Mouse (Mus musculus) urinary bladder, postnatal 14 days (tissue): ENCODE measurements around the gene Urb2.
A peak's percentile ranks its signal among the peaks of the same experiment; 100 is the strongest.

Experiments
- DNase-seq: peaks from one replicate; pipeline ENCODE4 v3.0.0; 2021; ENCODE audit warnings: low spot score

Urb2 gene

GRCm38 (mm10) chr8:124077998-124078397, 56.7 kb downstream of the Urb2 start:
- DNase-seq: peak; percentile 43

DNA sequence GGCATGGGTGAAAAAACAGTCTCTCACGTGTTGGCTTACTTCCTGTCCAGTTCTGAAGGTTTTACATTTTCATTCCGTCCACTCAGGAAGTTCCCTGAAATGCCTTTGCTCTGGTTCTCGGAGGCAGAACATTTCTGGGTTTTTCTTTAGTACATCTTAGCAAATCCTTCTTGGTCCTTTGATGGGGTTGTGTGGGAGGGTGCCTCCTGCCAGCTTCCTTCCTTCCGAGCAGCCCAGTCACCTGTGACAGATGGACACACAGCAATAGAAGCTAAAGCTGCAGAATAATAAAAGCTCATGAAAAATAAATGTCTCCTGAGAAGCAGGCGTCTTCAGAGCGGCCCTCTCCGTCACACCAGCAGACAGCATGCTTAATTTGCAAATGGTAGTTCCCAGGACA, 57.7 kb downstream of the Urb2 start:
- no peak for DNase-seq

DNA sequence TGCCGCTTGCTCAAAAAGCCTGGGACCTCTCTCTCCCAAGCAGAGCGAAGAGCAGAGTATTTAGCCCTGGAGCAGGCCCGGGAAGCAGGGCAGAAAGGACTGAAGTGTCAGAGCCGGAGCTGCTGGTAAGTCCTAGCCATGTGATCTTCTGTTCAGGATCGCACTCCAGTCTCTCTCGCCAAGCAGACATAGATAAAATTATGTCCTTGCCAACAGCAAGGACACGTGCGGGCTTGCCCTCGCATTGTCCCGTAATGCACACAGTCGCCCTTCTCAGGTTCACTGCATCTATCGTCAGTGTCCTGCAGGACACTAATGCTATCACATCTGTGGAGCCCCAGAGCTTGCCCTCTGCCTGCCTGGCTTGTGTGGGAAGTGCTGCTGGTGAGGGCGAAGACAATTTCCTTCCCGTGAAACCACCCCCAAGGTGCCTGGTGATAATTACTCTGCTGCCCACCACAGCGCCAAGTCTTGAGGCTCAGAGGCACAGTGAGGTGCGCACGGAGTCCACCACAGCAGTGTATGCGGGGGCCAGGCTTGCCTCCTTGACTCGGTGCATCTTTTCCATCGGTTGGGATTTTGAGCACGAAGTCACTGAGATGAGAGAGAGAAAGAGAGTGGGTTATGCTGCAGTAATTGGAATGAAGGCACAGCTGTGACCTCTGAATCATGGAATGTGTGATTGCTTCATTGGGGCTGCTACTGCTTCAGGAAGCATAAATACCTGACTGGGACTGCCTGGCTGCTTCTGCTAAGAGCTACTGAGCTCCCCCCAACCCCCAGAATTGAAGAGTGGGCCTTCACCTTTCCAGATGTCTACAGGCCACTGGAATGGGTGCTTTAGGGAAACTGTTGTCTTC, 59.4 kb downstream of the Urb2 start:
- DNase-seq: no peak

- no peak for DNase-seq
Measured at GRCm38 (mm10) chr8:124082616-124083015, 61.3 kb downstream of the Urb2 start.

DNA sequence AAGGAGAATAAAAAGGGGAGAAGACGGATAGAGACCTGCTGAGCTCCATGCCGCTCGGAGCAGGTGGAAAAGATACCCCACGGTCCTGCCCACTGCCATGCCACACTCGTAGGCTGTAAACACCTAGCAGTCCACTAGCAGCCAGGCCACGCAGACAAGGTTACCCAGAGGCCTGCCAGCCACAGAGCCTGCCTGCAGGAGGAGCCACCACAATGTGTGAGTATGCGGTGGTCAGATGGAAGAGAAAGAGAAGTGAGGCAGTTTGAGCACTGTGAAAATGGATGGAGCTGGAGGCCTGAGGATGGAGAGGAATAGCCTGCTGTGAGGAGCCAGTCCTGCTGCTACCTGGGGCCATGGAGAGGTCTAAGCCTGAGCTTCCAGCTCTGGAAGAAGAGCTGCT, 62.3 kb downstream of the Urb2 start:
- DNase-seq: no peak

DNA sequence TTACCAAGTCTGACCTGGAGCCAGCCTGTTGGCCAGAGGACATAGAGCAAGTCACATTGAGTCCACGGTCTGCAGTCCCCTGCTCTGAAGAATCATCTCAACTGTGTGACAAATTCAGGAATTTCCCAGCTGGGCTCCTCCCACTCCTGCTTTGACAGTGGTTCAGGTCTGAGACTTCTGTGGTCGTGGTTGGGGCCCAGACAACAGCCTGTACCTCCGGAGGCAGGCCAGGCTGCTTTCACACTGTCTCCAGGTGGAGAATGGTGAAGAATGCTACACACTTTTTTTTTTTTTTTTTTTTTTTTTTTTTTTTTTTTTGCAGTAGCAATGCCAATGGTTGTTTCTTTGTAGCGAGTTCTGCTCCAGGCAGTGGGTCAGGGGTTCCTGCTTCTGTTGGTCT, 64.4 kb downstream of the Urb2 start:
- DNase-seq: no peak

- peak; percentile 78 for DNase-seq
Measured at GRCm38 (mm10) chr8:124088092-124088613, 66.8 kb downstream of the Urb2 start.

DNA sequence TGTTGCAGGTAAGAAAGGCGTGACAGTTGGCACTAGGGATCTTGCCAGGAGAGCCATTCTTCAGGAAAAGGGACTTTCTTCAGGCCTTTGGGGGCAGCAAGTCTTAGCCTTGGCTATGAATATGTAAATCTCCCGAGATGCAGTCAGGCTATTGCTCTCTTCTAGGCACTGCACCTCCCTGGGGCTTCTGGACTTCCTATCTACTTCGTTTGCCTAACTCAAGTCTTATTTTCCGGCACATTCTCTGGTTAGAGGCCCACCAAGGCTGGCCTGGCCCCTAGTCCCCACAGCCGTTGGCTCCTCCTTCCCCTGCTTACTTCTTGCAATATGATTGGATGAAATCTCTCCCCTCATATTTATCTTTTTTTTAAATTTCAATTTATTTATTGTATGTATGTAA, 67.7 kb downstream of the Urb2 start:
- no peak for DNase-seq

- no peak for DNase-seq
Measured at GRCm38 (mm10) chr8:124090473-124090872, 69.2 kb downstream of the Urb2 start.
